Mouse (Mus musculus) megakaryocyte, embryonic 14.5 days (primary cell): Measurements from ENCODE around the gene Gda.

ENCODE experiments used
- FLI1 ChIP-seq: IDR thresholded peaks from 2 replicates; pipeline ENCODE4 v1.6.1; 2012; ENCODE audit warnings: low read length, inconsistent platforms, mixed read lengths
- GATA1 ChIP-seq: IDR thresholded peaks from 3 replicates; pipeline ENCODE4 v1.6.1; 2012; ENCODE audit warnings: mixed read lengths, low read length, inconsistent platforms, borderline replicate concordance

- TF ChIP-seq GATA1 (no peak), FLI1 (no peak)
Observed at GRCm38 (mm10) chr19:21390904-21391303, 82.3 kb downstream of the Gda start.
